Mouse (Mus musculus) heart, embryonic 14.5 days (tissue): Measurements from ENCODE around the gene Il18. TPM values are rescaled to one million over a fixed set of nuclear protein-coding genes. Genes with fewer than 3 reads are reported as not detected.

Experiments used
- ATAC-seq: fragments of 200-750 bp; cut with Nextera tagmentation; 2 replicates; pipeline ENCODE4 v1.8.0; 2017; ENCODE audit warnings: low read depth, moderate TSS enrichment; ENCODE audit not compliant: insufficient number of reproducible peaks, insufficient read depth, low FRiP score
- H3K27ac ChIP-seq, 2 experiments: fragments of 200-500 bp in 1 of 2; fragments of 300-500 bp in 1 of 2; sonication (generic) in 1 of 2; replicated peaks in 1 of 2; 2 replicates each; pipeline ENCODE4 v1.5.1; 2012 to 2014; ENCODE audit warnings: low read depth in 2 of 2, low read length in 2 of 2, control low read depth in 1 of 2, mild to moderate bottlenecking in 1 of 2, mixed read lengths in 1 of 2; ENCODE audit not compliant: control insufficient read depth in 1 of 2, insufficient read depth in 1 of 2
- H3K27me3 ChIP-seq: fragments of 300-500 bp; sonication (generic); 2 replicates; pipeline ENCODE4 v1.6.1; 2014; ENCODE audit warnings: mild to moderate bottlenecking, low read length, control low read depth; ENCODE audit not compliant: control insufficient read depth, insufficient read depth
- H3K36me3 ChIP-seq: fragments of 300-500 bp; sonication (generic); 2 replicates; pipeline ENCODE4 v1.6.1; 2014; ENCODE audit warnings: mild to moderate bottlenecking, control low read depth, low read length, mixed read lengths; ENCODE audit not compliant: control insufficient read depth, insufficient read depth
- H3K4me1 ChIP-seq, 2 experiments: fragments of 200-500 bp in 1 of 2; fragments of 300-500 bp in 1 of 2; sonication (generic) in 1 of 2; 2 replicates each; pipeline ENCODE4 v1.6.1; 2012 to 2014; ENCODE audit warnings: low read length in 2 of 2, control low read depth in 1 of 2, mixed read lengths in 1 of 2; ENCODE audit not compliant: control insufficient read depth in 2 of 2, insufficient read depth in 2 of 2
- H3K4me2 ChIP-seq: fragments of 300-500 bp; sonication (generic); 2 replicates; pipeline ENCODE4 v1.6.1; 2014; ENCODE audit warnings: mild to moderate bottlenecking, low read length
- H3K4me3 ChIP-seq, 2 experiments: fragments of 200-500 bp in 1 of 2; fragments of 300-500 bp in 1 of 2; sonication (generic) in 1 of 2; 2 replicates each; pipeline ENCODE4 v1.5.1; 2012 to 2014; ENCODE audit warnings: low read length in 2 of 2, mild to moderate bottlenecking in 2 of 2, control low read depth in 1 of 2, low read depth in 1 of 2, moderate library complexity in 1 of 2; ENCODE audit not compliant: control insufficient read depth in 1 of 2, insufficient read depth in 1 of 2
- H3K9ac ChIP-seq: fragments of 300-500 bp; sonication (generic); 2 replicates; pipeline ENCODE4 v1.6.1; 2014; ENCODE audit warnings: mild to moderate bottlenecking, low read length
- H3K9me3 ChIP-seq: fragments of 300-500 bp; sonication (generic); 2 replicates; pipeline ENCODE4 v1.6.1; 2016; ENCODE audit warnings: low read length, control low read depth; ENCODE audit not compliant: control insufficient read depth
- WGBS: fragments of 180-500 bp; shearing (Covaris S2); extraction: QIAGEN DNeasy Blood & Tissue Kit; methylation state at CpG from one replicate; pipeline ENCODE4 v1.1.7; 2014; 5-methylcytosine and 5-hydroxymethylcytosine counted together
- polyA plus RNA-seq: library from polyadenylated mRNA; unstranded; fragments of >200 nt; fragmentation: Nextera tagmentation; extraction: Ambion mirVana; gene quantifications from 2 replicates; pipeline ENCODE4 v1.2.1, GENCODE M21; 2014

The Il18 gene
- 4.5 and 5.5 TPM in 2 replicates for polyA plus RNA-seq

DNA sequence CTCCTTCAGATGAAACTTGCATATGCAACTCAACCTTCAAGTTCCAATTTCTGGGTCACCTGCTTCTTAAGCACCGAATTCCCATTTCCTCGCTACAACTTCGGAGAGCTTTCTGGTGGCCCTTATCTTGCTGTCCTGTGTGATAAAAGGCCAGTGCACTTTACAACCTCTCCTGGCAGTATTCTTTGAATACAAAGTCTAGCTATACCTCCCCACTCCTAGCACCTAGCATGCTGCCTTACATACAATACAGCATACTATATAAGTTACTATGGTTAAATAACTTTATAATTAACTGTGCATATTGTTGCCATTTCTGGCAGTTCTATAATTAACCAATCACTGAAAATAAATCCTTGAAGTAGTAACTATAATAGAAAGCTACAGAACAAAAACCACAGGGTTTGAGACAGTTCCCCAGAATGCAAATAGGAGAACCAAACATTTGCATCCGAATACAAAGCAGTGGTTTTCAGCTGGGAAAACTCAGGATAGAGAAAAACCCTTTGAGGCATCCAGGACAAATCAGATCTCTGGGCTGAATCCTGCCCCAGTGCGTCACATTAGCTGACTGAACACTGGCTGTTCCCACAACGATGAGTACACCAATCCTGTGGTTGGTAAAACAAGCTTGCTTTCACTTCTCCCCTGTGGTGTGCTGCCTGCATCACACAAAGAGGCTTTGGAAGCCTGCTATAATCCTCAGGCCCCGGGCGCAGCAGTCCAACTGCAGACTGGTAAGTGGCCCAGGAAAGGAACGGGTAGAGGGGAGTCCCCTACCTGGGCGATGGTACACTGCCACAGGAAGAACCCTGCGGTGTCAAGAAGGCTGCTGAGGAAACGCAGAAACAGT lies at the start of gene Il18:
Gene Il18 (plus strand): TSS at position 587 of the 853 bp plus-strand sequence.
- Histone ChIP-seq H3K27ac (no peak within 1 kb of the TSS), H3K27me3 (no peaks in the 10 kb centered on the region), H3K4me3 (peak within 1 kb of the TSS in 1 of 2 experiments; percentile 8; a peak in 1 of 4 replicates), H3K4me2 (peak within 1 kb of the TSS; percentile 42; the same call in 1 of the 2 replicates), H3K9ac (0 out of 2 replicates have a peak within 1 kb of the TSS, but pooled peaks have one; percentile 40), H3K4me1 (peaks cover 2 to 4% of the 10 kb centered on the region in 2 experiments; a peak in 1 of 4 replicates), H3K36me3 (no peaks in the 10 kb centered on the region), H3K9me3 (no peaks in the 10 kb centered on the region)
- ATAC-seq: no peak
- WGBS: 23% methylated on average over 12 of the region's 12 CpGs

DNA sequence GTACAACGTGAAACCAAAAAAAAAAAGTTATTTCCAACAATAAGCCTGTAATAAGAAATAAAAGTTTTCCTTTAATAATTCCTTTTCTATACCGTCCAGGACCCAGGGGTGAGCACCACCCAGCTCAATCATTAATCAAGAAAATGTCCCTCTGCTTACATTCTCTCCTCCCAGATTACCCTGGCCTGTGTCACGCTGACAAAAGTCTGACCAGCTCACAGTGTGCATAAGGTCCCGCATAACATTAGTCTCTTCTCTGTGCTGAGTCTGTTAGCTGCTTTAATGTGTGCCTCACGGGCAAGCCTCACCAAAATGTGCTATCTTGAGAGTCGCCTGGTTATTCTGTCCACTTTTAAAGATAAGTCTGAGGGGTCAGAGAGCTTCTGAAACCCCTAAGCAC lies 49.2 kb upstream of the Il18 start:
- no peak overlapping the region for H3K4me2 ChIP-seq
- H3K27me3 ChIP-seq: no peaks in the 10 kb centered on the region
- H3K9me3 ChIP-seq: no peaks in the 10 kb centered on the region
- no peak overlapping the region for H3K9ac ChIP-seq
- 50% methylated on average over 6 of the region's 6 CpGs for whole genome bisulfite sequencing
- H3K4me3 ChIP-seq: no peak overlapping the region
- no peak for ATAC-seq
- no peaks in the 10 kb centered on the region for H3K36me3 ChIP-seq
- H3K27ac ChIP-seq: no peak overlapping the region
- peaks cover 2% of the 10 kb centered on the region in 2 experiments; a peak in 1 of 4 replicates for H3K4me1 ChIP-seq

DNA sequence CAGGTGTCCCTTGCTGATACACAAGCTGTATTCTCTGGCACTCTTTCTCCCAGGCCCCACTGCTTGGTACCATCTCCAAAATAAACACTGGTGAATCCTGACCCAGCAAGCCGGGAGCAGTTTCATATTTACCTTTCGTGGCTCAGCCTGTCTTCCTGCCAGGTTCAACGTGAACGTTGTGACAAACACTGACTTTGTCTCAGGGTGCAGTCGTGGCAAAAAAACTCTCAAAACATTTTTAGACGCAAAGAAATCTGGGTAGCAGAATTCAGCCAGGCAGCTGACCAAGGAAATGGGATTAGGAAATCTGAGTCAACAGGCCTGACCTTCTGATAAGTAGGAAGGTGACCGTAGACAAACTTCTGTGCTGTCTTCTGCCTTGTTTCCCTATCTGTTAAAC lies 47.1 kb upstream of the Il18 start:
- H3K4me1 ChIP-seq: peaks cover 0 to 2% of the 10 kb centered on the region in 2 experiments; a peak in 1 of 4 replicates
- H3K4me2 ChIP-seq: no peak overlapping the region
- no peak overlapping the region for H3K27ac ChIP-seq
- no peak overlapping the region for H3K9ac ChIP-seq
- WGBS: 44% methylated on average over 7 of the region's 7 CpGs
- no peak overlapping the region for H3K4me3 ChIP-seq
- no peaks in the 10 kb centered on the region for H3K36me3 ChIP-seq
- no peaks in the 10 kb centered on the region for H3K9me3 ChIP-seq
- H3K27me3 ChIP-seq: no peaks in the 10 kb centered on the region
- no peak for ATAC-seq

DNA sequence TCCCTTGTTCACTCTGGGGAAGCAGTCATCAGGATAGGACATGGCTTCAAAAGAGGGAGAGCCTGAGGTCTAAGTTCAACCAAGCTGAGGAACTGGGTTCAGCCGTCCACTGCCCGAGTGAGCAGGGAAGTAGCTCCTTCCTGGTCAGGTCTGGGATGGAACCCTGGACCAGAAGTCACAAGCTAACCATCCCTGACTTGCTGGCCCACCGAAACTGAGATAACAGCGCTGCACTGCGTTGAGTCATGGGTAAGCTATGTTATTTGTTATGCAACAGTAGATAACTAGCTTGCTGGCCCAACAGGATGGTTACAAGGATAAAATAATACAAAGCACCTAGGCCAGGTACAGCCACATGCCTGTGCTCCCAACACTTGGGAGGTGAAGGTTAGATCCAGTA lies 39.2 kb upstream of the Il18 start:
- 56% methylated on average over 5 of the region's 5 CpGs for WGBS
- Histone ChIP-seq H3K9ac (no peak overlapping the region), H3K27ac (no peak overlapping the region), H3K36me3 (no peaks in the 10 kb centered on the region), H3K4me3 (no peak overlapping the region), H3K9me3 (no peaks in the 10 kb centered on the region), H3K4me1 (no peaks in the 10 kb centered on the region), H3K4me2 (no peak overlapping the region), H3K27me3 (no peaks in the 10 kb centered on the region)
- no peak for ATAC-seq

DNA sequence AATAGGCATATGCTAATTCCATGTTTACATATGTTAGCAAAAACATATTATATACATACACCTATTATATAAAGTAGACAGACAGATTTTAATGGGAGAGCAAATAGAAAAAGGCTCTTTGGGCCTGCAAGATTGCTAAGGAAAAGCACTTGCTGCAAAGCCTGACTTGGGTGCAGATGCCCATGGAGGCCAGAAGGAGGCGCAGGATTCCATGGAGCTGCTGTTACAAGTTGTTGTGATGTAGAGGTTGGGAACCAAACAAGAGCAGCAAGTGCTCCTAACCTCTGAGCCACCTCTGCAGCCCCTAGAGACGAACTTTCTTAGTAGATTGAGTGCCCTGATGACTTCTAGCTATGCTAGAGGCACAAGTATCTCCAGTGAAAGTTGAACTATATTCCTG lies 35.8 kb upstream of the Il18 start:
- Histone ChIP-seq H3K9ac (no peak overlapping the region), H3K27ac (no peak overlapping the region), H3K36me3 (peaks cover 14% of the 10 kb centered on the region; the same call in 1 of the 2 replicates), H3K9me3 (no peaks in the 10 kb centered on the region), H3K4me2 (no peak overlapping the region), H3K4me1 (no peaks in the 10 kb centered on the region), H3K4me3 (no peak overlapping the region), H3K27me3 (no peaks in the 10 kb centered on the region)
- WGBS: 11% methylated on average over 2 of the region's 2 CpGs
- no peak for ATAC-seq

DNA sequence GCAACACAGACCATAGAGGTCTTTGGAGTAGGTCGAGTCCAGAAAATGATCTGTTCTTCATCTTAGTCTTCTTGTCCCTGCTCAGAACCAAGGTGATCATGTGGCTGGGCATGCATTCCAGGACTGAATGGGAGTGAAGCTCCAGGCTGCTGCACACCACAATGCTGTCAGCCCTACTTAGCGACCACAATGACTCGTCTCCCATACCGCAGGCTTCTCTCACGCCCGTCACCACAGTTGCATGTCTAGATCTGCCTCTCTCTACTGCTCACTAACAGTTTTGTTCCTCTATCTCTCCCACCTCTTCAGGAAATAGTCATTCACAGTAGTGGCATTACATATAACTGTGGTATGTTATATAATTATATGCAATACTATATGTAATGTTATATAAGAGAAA lies 33.9 kb upstream of the Il18 start:
- Histone ChIP-seq H3K4me2 (no peak overlapping the region), H3K4me1 (no peaks in the 10 kb centered on the region), H3K27ac (no peak overlapping the region), H3K27me3 (no peaks in the 10 kb centered on the region), H3K4me3 (no peak overlapping the region), H3K9ac (no peak overlapping the region), H3K36me3 (peaks cover 26% of the 10 kb centered on the region), H3K9me3 (no peaks in the 10 kb centered on the region)
- ATAC-seq: no peak
- WGBS: 66% methylated on average over 6 of the region's 6 CpGs

DNA sequence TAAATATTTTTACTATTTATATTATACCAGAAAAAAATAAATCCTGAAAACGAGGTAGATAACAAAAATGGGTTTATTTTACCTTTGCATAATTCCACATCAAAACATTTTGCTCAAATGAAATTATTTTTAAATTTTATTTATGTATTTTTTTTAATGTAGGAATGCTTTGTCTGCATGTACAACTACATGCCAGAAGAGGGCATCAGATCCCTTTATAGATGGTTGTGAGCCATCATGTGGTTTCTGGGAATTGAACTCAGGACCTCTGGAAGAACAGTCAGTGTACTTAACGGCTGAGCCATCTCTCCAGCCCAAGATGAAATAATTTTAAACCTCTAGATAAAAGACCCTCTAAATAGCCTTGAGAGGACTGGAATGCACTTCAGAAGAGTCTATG lies 33.1 kb upstream of the Il18 start:
- Histone ChIP-seq H3K4me2 (no peak overlapping the region), H3K9me3 (no peaks in the 10 kb centered on the region), H3K9ac (no peak overlapping the region), H3K4me1 (no peaks in the 10 kb centered on the region), H3K27me3 (no peaks in the 10 kb centered on the region), H3K27ac (no peak overlapping the region), H3K4me3 (no peak overlapping the region), H3K36me3 (peaks cover 26% of the 10 kb centered on the region)
- no peak for ATAC-seq
- WGBS: 36% methylated on average over 2 of the region's 2 CpGs
